Mouse (Mus musculus) megakaryocyte, adult 5-6 weeks (primary cell): ENCODE results near the gene Atxn7l1. TPM values are rescaled to one million over a fixed set of nuclear protein-coding genes. Genes with fewer than 3 reads are reported as not detected.
"Not testable (repeated sequence)": the region's sequence is repeated elsewhere in the genome, so short reads cannot be mapped to it uniquely, and the experiment has no call there.

ENCODE experiments used
- ATAC-seq: 2 replicates; pipeline ENCODE4 v1.8.0; 2016; ENCODE audit warnings: mild to moderate bottlenecking, inconsistent platforms; ENCODE audit not compliant: poor library complexity, severe bottlenecking
- total RNA-seq, 2 experiments: library from RNA; stranded (forward) in 1 of 2; stranded (reverse) in 1 of 2; fragments of 153-499, 151-499 nt in 1 of 2; fragments of 221-1000, 200-1000 nt in 1 of 2; gene quantifications; 2 replicates each; pipeline versions ENCODE4 v1.2.3 to v1.2.4; 2015 to 2017

Atxn7l1 gene
- total RNA-seq, 2 experiments from 2014 or later = 50.0 to 109 TPM

DNA sequence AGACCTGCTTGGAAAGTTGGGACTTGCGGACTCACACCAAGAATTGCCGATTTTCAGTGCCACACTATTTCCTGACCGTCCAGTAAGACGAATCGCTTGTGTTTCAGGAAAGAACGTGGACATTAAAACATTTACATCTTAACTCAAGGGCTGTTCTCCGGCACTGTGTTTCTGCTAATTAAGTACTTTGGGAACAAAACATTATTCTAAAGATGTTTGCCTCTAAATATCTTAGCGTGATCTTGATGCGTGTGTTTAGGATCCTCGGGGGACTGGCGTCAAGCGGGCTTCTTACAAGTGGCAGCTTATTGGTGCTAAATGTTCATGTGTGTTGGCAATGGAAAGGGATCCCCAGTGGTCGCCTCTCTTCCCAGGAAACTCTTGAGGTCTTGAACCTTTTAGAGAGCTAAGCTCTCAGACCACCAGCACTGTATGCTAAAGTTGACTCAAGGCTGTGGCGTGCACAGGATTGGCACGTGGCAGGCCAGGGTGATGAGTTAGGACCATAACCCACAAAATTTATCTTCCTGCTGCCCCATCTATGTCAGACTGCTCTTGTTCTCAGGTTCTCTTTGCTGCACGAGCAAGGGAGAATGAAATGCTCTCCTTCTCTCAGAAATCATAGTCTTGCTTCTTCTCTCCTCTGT, 2.2 kb downstream of the Atxn7l1 start:
- no peak for ATAC-seq

DNA sequence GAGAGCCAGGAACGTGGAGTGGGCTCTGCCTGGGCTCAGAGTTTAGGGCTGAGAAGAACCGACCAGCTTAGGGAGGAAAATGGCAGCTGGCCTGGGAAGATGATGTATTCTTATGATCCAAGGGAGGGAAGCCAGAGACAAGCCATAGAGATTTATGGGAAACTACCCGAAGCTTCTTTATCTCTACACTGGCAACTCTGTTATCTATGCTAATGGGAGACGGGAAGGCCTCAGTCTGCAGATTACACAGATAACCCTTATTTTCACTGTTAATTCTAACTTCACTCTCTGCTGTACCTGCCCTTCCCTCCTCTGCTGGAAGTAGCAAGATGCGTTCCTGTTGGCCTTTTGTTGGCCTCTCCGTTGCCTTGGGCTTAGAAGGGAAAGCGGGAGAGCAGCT, 5.6 kb downstream of the Atxn7l1 start:
- no peak for ATAC-seq

DNA sequence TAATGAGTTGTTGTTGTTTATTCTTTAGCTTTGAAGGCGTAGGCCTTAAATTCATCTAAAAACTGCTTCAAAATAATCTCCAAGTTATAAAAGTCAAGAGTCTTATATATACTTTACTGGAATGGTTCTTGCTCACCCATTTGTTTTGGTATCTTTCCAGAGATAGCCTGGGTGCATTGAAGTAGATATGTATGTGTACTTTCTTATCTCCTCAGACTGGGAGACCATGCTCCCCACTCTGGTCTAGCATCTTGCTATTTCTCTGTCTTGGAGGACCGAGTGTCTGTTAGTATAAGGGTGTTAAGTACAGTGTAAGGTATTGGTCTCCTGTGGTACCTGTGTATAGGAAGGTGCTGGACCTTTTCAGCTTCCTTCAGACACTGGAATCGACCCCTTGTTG, 6.4 kb downstream of the Atxn7l1 start:
- ATAC-seq = no peak

- no peak for ATAC-seq
Observed at GRCm38 (mm10) chr12:33154732-33155131, 7.2 kb downstream of the Atxn7l1 start.

- peak; percentile 58 for ATAC-seq
Observed at GRCm38 (mm10) chr12:33156334-33157018, 9.0 kb downstream of the Atxn7l1 start.

GRCm38 (mm10) chr12:33158256-33158655, 10.8 kb downstream of the Atxn7l1 start:
- ATAC-seq = peak; percentile 49

- ATAC-seq = peak; percentile 68
Observed at GRCm38 (mm10) chr12:33160406-33160805, 12.9 kb downstream of the Atxn7l1 start.

- ATAC-seq = no peak
Observed at GRCm38 (mm10) chr12:33162541-33162940, 15.0 kb downstream of the Atxn7l1 start.

DNA sequence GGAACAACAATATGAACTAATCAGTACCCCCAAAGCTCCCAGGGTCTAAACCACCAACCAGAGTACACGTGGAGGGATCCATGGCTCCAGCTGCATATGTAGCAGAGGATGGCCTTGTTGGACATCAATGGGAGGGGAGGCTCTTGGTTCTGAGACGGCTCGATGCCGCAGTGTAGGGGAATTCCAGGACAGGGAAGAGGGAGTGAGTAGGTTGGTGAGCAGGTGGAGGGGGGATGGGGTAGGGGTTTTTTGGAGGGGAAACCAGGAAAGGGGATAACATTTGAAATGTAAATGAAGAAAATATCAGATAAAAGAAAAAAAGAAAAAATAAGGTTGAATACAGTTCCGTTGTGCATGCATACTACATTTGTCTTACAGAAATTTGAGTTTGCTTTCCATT, 16.5 kb downstream of the Atxn7l1 start:
- ATAC-seq = not testable (repeated sequence)

DNA sequence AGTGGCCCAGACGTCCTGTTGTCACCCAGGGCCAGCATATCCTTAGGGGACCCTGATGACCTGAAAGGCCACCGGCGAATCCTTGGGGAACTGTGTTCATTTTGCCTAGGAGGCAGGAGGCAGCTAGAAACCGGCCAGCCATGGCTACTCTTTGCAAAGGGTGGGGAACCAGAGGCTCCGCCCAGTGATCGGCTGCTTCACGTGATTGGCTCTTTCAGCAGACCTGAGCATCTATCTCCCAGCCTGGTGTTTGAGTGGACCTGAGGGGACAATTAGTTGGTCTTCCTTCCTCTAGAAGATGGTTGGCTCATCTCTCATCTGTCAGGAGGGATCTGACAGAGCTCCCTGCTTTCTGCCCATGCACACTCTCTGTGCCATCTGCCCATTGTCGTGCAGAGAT, 19.2 kb downstream of the Atxn7l1 start:
- ATAC-seq = no peak

GRCm38 (mm10) chr12:33167545-33167944, 20.1 kb downstream of the Atxn7l1 start:
- no peak for ATAC-seq

GRCm38 (mm10) chr12:33168491-33168890, 21.0 kb downstream of the Atxn7l1 start:
- ATAC-seq = peak; percentile 60

DNA sequence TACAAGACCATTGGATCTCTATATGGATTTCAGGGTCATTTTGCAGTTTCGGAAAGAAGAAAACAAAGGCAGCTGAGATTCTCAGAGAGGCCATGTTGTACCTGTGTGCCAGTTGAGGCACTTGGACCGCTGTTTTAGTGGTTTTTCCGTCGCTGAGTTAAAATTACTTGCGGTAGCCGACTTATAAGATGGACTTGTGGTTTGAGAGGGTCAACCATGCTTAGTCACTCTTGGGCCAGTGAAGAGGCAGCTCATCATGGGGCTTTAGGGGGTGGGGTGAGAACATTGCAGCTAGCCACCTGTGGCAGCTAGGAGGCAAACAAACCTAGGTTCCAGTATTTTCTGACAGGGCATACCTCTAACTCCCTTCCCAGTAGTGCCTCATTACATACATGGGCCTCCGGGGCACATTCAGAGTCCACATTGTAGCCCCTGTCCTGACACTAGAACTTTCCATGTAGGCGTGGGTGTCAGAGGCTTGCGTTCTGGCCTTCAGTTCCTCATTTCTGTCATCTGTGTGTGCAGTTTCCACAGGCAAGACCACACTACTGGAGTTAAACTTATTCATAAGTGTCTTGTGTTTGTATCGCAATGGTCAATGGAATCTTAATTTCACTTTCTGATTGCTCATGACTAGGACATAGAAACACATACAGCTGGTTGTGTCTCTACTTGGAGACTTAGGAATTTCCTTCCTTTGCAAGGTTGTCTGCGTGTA, 22.4 kb downstream of the Atxn7l1 start:
- peak; percentile 80 for ATAC-seq

DNA sequence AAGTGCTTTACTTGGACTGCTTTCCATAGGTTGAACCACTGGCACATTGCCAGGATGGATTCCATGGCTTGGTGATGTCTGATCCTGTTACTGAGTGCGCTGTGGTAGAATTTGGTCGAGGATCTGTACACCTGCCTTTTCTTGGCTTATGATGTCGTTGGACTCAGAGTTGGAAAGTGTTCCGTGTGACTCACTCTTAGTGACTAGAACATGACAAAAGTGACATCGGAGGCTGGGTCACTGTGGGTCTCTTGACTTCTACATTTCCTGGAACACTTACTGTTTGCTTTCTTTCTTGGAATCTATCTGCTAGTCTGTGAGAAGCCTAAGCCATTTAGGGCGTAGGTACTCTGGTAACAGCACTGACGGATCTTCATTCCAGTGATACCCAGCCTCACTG, 23.3 kb downstream of the Atxn7l1 start:
- no peak for ATAC-seq

GRCm38 (mm10) chr12:33172926-33173325, 25.4 kb downstream of the Atxn7l1 start:
- ATAC-seq = no peak

DNA sequence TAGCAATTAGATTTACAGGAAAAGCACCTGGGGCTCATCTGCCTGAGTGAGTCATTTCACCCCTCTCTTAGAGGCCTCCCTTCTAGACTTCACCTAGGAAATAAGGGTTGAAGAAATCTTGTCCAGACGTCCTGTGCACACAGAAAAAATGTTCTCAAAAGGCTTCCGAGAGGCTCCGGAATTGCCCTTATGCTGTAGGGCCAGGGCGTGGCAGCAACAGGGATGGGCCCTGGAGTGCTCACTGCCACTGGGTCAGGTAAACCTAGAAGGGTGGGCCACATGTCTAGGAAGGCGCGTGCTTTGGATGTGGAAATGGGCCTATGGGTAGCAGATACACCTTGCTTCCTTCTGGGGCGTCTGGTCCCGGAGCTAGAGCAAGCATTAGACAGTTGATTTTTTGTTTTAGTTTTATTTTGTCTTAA, 26.2 kb downstream of the Atxn7l1 start:
- no peak for ATAC-seq

GRCm38 (mm10) chr12:33174171-33174570, 26.7 kb downstream of the Atxn7l1 start:
- ATAC-seq = no peak

- ATAC-seq = no peak
Observed at GRCm38 (mm10) chr12:33174675-33175357, 27.3 kb downstream of the Atxn7l1 start.

- peak; percentile 74 for ATAC-seq
Observed at GRCm38 (mm10) chr12:33175621-33176554, 28.4 kb downstream of the Atxn7l1 start.

DNA sequence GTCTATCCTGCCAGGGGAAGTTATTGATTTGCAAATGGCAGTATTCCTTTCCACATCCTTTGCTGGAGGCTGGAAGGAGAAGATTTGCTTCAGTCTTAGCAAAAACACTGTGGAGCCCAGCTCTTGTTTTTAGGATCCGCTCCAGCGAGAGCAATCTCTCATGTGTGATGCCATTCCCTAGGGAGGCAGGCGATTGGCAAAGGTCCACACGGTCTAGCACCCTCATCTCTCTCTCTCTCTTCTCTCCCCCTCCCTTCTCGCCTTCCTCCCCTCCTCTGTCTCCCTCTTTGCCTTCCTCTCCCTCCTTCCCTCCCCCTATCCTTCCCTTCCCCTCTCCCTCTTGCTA, 29.0 kb downstream of the Atxn7l1 start:
- ATAC-seq = no peak
